Mouse (Mus musculus) cortical plate, adult 2 months (tissue): ENCODE results near the gene Gm765.

Experiments used
- CTCF ChIP-seq: fragments of 200-500 bp; IDR thresholded peaks from 2 replicates; pipeline ENCODE4 v1.5.1; 2011; ENCODE audit warnings: mild to moderate bottlenecking, control low read depth, low read length; ENCODE audit not compliant: insufficient read depth; ENCODE audit errors: extremely low read depth
- POLR2A ChIP-seq: fragments of 200-500 bp; IDR thresholded peaks from 2 replicates; pipeline ENCODE4 v1.6.1; 2011; ENCODE audit warnings: mild to moderate bottlenecking, low read length, control low read depth; ENCODE audit not compliant: insufficient read depth; ENCODE audit errors: extremely low read depth

DNA sequence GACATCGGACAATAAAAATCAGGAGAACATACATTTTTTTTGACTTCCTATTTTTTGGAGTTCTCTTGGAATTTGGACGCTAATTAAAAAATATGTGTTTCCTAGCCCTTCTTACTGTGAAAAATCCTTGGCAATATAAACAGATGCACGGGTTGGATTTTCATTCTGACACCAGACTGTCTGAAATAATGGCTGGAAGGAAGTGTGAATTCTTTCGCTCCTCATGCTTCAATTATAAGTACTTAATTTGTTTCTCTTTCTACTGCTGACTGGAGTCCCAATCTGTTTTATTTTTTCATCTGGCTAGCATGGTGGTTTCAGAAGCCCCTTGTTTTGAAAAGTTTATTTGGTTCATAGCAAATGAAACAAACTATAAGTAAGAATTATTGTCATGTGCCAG is 59.8 kb downstream of the Gm765 start:
- TF ChIP-seq CTCF (no peak), POLR2A (no peak)
